Mouse (Mus musculus) adipocyte (in vitro differentiated cells): ENCODE measurements at regions not wholly inside any gene's neighbourhood (a gene's known extent, or its start where the extent isn't known, plus 50 kb on each side); places are given as distances from the start of the nearest gene placed in this dataset.
A peak's percentile ranks its signal among the peaks of the same experiment; 100 is the strongest.

Experiments used
- DNase-seq: peaks from one replicate; pipeline ENCODE4 v3.0.0-alpha.2; 2016; ENCODE audit warnings: low spot score

DNA sequence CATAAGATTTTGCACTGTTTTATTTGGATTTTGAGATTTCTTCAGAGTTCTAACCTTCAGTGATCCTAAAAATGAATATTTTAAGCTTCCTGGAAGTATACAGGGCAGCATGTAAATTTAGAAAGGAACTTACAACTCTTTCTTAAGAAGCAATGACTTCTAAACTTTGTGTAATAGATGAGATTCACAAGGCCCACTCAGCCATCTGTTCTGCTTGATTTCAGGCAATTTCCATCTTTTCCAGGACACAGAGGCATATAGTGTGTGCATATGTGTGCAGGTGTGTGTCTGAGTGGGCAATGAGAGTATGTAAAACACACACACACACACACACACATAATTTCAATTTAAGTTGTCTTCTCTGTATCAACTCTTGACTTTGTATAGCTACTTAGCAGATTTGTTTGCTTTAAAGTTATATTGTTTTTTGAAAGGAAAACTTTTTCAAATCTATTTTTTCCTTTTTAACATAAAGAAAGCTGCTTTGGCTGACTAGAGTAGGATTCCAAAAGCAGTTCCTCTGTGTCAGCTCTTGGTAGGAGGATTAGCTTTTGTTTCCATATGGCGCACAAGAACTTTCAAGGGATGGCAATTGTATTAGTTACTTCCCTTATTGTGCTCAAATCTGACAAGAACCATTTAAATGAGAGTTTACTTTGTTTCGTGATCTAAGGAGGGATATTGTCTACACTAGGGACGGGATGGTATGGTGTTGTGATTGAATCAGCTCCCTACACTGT lies 387.6 kb downstream of the D3Ertd751e start:
- no peak for DNase-seq

DNA sequence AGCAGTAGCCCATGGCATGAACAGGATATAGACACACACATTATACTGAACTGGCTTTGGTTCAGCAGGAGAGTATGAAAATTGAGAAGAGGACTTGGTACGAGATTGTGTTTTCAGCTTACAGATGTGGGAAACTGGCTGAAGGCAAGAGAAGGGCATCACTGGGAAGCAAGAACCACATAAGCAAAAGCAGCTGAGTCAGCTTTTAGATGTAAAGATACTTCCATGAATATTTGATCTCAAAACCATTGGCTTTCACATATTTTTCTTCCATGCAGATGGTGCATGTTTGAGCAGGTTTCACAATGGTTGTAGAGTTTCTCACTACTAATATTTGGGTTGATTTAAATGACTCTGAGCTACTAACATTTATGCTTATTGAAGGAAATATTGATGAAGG lies 389.9 kb downstream of the D3Ertd751e start:
- no peak for DNase-seq

DNA sequence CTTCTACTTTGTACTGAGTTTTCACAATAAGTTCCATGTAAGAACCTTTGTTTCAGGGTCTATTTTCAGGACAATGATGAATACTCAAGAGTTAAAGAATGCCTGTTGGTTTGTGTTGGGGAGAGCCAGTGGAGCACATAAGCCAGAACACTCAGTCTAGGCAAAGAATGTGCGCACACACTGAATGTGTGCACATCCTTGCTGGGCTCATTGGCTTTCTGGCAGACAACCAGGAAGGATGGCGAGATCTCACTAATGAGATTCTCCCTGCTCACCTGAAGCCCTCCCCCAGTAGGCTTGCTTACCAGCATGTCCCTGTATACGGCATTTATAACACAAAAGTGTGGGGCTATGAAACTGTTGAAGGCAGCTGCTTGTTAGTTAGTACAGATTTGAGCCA lies 411.0 kb downstream of the D3Ertd751e start:
- no peak for DNase-seq

DNA sequence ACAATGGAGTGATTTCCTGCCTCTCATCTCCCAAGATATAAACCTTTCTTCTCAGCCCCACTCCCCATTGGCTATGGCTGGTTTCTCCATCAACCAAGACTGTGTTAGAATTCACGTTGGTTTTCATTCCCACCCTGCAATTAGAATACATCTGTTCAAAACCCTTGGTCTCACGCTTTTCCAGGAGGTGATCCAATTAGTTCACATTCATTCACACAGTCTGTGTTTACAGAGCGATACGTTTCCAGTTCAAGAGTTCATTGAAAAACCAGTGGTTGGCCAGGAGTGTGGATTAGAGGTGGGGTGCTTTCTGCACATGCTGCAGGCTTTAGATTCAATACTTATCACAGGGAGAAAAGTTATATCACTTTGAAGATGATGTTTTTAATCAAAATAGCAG lies 412.5 kb downstream of the D3Ertd751e start:
- no peak for DNase-seq

DNA sequence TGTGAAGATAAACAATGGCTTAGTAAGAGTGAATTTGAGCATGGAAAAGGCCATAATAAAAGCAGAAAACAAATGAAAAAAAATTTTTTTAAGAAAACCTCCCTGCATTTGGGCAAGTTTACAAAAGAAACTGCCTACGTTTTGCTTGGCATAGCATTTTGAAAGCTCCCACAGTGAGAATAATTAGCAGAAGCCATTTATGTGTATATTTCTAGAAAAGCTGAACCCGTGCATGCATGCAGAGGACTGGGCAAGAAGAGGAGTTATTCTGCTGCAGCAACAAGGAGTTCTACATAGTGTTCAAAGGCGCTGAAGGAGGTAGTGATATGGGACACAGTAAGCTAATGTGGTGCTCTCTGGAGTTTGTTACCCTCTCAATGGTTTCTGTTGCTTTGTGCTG lies 421.3 kb downstream of the D3Ertd751e start:
- no peak for DNase-seq

DNA sequence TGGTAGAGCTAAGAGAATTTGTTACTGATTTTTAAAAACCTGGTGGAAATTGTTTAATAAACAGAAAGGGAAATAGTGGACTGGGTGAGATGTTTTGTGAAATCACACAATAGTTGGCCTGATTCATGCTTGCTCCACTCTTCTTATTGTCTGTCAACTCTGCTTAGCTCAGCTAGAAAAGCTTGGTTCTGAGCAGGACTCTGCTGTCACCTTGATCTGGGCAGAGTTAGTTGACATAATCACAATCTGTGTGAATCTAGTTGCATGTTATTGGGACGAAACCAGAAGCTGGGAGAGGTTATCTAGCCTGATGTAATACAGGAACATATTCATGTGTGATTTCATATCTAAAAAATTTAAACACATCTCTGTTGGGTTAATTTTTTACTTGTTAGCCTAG lies 456.8 kb downstream of the D3Ertd751e start:
- no peak for DNase-seq

DNA sequence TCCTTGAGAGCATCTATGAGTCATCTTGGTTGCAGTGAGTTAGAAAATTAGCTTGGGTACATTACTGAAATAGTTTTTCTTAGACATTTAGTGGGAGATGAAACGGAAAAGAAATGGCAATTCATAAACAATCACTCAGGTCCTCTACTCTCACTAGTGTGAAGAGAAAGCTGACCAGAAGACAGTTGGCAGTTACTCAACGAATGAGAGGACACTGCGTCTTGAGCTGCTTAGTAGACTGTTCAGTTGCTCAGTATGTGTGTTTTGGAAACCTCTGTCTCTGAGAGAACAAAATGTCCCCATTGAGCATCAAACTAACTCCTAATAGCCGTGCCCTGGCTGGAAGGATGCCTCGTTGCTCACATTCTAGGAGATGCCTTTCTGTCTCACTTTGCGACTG lies 459.0 kb downstream of the D3Ertd751e start:
- DNase-seq, result no peak

DNA sequence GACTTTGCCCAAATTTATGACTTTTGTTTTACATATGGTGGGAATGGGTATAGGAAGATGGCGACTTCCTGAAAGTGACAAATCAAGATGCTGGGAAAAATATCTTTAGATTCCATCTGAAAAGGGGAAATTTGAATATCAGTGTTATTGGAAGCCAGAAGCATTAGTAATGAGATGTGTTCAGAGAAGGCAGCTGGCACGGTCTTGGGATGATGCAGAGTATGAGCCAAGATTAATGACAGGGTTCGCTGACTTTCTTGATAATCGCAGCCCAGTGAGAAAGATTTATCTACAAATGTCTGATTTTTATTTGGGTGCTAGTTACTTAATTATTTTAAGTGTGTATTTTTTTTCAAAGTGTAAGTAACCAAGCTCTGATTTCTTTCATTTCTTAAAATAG lies 463.2 kb downstream of the D3Ertd751e start:
- no peak for DNase-seq

DNA sequence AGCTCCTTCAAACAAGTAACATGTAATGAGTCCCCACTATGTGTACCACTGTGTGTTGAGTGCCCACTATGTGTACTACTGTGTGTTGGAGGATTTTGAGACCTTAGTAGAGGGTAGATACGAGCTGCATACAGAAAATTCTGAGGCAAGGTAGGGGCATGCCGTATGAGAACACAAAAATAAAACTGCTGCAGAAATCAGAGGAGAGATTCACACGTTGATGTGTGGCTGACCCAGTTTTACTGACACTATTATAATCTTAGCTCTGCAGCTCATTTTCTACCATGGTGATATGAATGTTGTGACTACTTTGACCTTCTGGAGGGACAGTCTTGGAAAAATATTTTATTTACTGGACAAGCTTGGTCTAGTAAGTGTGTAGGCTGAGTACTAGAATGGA lies 469.0 kb downstream of the D3Ertd751e start:
- no peak for DNase-seq

DNA sequence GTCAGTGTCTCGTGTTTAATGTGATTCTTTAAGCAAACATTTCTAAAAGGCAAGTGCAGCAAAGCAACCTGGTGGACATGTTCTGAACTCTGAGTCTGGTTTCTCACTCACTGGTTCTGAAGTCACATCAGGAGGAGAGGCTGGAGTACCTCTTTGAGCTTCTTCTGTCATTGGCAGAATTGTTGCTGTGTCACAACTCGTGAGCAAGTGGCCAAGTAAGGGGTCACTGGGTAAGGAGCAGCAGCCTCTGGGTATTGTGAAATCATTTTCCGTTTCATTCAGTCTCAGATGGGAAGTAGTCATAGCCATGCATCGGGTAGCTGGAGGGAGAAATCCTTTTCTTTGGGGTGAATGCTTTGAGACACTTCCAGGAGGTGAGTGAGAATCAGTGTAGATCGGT lies 470.0 kb downstream of the D3Ertd751e start:
- DNase-seq, result peak; percentile 71

DNA sequence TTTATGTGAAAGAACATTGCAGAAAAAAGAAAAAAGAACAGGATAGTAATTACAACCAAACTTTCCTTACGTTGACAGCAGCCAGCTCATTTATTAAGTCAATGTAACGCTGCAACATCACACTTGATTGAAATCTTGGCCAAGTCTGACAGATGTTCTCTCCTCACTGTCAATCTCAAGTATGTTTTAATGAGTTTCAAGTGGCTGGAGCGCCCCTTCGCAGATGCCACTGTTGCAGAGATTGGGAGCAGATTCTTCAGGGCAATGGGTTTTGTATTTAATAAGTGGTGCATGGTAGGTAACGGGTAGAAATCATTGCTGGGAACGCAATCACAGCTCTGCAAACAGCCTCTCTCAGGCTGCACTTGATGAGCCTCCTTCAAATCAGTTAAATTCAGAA lies 470.8 kb downstream of the D3Ertd751e start:
- DNase-seq, result no peak

DNA sequence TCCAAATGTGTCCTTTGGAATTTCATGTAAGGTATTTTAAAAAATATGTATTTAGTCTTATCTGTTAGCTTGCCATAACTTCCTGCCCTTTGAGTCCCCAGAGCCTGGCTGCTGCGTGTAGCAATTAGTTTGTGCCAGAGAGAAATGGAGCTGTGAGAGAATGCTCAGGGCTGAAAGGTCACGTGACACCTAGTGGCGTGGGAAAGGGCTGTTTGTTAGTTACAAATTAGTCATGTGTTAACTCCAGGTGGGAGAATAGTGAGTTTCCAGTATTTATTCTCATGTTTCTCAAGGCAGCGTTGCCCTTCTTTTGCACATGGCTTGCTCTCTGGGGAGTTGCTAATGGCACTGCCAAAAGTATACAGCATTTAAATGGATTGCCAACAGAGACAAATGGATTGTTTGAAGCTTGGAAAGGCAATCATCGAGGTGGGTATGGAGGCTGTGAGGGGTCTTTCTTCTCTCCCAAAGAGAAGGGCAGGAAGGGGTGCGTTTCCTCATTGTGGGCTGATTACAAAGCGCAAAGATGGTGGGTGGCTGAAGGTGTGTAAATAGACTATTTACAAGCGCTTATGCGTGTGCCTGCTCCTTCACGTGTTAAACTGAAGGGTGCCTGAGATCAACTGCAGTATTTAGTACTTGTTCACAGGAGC lies 472.3 kb downstream of the D3Ertd751e start:
- DNase-seq, result peak; percentile 7

DNA sequence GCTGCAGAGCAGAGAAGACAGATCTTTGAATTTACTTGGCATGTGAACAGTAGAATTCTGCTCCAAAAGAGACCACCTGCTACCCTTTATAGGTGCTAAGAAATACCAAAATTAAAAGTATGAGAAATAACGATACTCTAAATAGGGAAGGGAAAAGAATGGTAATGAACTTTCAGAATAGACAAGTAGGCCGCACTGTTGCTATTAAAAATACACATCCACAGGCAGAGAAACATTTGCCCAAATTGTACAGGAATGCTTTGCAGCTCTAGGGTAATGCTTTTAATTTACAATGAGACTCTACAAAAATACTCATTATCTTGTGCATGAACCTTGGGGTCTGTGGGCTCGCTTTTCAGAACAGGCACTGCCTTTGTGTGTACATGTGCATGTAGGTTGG lies 476.3 kb downstream of the D3Ertd751e start:
- no peak for DNase-seq

DNA sequence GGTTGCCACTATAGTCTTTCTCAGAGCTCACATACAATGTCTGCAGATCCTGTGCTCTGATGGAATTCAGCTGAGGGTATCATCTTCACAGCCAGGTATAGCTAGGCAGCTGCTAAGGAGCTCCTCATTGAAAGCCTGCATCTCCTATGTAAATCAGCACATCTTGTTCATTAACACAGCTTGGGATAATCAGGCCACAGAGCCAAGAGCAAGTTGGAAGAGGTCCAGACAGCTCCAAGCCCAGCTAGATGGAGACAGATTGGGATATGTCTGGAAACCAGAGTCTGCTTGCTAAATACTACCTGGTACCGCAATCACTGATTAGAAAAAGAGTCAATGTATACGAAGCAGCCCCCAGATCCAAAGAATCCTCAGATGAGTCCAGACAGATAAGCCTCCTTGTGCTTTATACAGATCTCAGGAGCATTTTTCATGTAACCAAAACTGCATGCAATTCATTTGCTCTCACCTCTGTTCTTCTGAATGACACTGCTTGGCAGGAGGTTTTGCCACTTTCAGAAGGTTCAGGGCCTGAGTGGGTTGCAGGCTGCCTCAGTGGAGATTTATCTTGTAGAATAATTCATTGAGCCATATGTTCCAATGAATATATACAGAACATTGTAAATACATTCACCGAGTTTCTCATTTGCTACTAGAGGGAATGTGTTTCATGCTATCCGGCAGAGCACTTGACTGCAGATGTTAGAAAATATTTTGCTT lies 485.4 kb downstream of the D3Ertd751e start:
- DNase-seq, result no peak

DNA sequence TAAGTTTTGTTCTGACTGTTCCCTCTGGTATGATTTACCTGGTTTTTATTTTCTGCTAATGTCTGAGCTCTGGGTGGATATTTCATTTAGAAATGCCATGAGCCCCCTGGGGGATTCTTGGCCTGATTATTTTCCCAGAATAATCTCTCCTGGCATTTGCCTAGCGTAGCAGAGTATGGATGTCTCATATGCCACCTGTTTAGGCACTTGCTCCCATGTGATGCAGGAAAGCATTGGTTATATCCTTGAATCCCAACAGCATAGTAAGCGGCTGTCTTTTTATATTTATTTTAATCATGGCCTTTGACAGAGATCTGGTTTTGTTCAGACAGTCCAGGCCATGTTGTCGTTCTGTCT lies 486.0 kb downstream of the D3Ertd751e start:
- no peak for DNase-seq

DNA sequence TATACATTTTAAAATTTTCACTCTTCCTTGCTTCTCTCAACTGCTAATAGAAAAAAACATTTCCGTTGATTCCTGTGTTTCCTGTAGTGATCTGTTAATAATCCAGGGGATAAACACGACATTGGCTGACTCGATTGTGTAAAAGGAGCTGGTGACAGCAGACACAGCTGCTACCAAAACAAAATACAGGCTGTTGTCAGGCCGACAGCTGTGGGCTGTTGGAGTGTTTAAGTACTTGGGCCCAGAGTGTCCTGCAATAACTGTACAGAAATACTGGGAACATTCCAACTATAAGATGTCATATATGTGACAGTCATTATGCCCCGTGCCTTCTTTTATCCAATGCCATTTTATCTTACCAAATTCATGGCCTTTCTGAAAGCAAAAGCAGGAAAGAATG lies 489.9 kb downstream of the D3Ertd751e start:
- no peak for DNase-seq

DNA sequence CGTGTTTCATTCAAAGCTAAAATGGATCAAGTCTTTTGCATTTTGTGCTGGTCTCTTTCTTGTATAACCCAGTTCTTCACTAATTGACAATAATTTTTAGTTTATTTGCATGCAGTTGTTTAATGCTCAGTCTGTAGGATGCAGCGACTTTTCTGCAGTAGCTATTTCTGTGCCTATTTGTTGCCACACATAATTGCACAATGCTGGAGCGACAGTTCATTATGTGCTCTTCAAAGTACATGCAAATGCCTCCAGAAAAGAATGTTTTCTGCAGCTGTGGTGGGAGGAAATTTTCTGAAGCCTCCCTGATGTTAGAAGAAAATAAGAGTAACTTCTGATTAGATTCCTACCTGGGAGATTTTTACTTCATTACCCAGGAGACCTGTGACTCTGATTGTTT lies 491.3 kb downstream of the D3Ertd751e start:
- DNase-seq, result no peak

DNA sequence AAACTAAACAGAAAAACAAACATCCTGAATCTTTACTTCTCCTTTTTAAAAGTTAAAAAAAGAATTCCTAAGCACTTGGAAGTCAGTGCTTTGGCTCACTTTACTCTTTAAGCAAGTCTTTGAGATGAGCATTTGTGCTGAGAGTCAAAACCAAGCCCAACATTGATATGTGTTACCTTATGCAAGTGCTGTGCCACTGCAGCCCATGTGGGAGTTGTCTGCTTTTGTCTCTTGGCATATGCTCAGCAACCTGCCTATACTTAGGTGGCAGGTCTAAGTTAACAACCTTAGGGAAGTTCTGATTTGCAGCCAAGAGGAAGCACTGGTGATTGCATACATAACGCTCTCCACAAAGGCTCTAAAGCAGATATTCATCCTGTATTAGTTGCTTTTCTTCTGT lies 493.1 kb downstream of the D3Ertd751e start:
- DNase-seq, result no peak
